Mouse (Mus musculus) kidney, adult 11 months (tissue): ENCODE results near the gene Zan.

ENCODE experiments used
- DNase-seq: peaks from one replicate; pipeline ENCODE4 v3.0.0; 2022

The Zan gene

GRCm38 (mm10) chr5:137348482-137349383 lies 128.1 kb downstream of the Zan start:
- peak; percentile 91 for DNase-seq

- no peak for DNase-seq
Observed at GRCm38 (mm10) chr5:137347856-137348255, 129.0 kb downstream of the Zan start.

- no peak for DNase-seq
Observed at GRCm38 (mm10) chr5:137346983-137347382, 129.9 kb downstream of the Zan start.

GRCm38 (mm10) chr5:137346388-137346787 lies 130.5 kb downstream of the Zan start:
- DNase-seq = no peak

- DNase-seq = peak; percentile 90
Observed at GRCm38 (mm10) chr5:137345821-137346220, 131.0 kb downstream of the Zan start.

- no peak for DNase-seq
Observed at GRCm38 (mm10) chr5:137343869-137344268, 133.0 kb downstream of the Zan start.

- DNase-seq = no peak
Observed at GRCm38 (mm10) chr5:137343412-137343811, 133.5 kb downstream of the Zan start.

GRCm38 (mm10) chr5:137342407-137343012 lies 134.4 kb downstream of the Zan start:
- DNase-seq = no peak

- DNase-seq = no peak
Observed at GRCm38 (mm10) chr5:137340222-137340621, 136.6 kb downstream of the Zan start.

GRCm38 (mm10) chr5:137339290-137339979 lies 137.4 kb downstream of the Zan start:
- DNase-seq = peak; percentile 74

GRCm38 (mm10) chr5:137338663-137339289 lies 138.1 kb downstream of the Zan start:
- peak; percentile 69 for DNase-seq

GRCm38 (mm10) chr5:137338256-137338655 lies 138.6 kb downstream of the Zan start:
- DNase-seq = peak; percentile 93

GRCm38 (mm10) chr5:137337190-137337589 lies 139.7 kb downstream of the Zan start:
- no peak for DNase-seq

- no peak for DNase-seq
Observed at GRCm38 (mm10) chr5:137335066-137335465, 141.8 kb downstream of the Zan start.

- no peak for DNase-seq
Observed at GRCm38 (mm10) chr5:137334317-137334716, 142.5 kb downstream of the Zan start.

- DNase-seq = peak; percentile 95
Observed at GRCm38 (mm10) chr5:137333512-137334174, 143.2 kb downstream of the Zan start, which contains the start of gene Slc12a9. Gene Slc12a9 (minus strand): TSS chr5:137333597.

- DNase-seq = no peak
Observed at GRCm38 (mm10) chr5:137332857-137333511, 143.9 kb downstream of the Zan start.

- DNase-seq = no peak
Observed at GRCm38 (mm10) chr5:137330910-137331309, 146.0 kb downstream of the Zan start.
